12 mouse cellular contexts compared by ENCODE assay signal in the genomic region with DNA sequence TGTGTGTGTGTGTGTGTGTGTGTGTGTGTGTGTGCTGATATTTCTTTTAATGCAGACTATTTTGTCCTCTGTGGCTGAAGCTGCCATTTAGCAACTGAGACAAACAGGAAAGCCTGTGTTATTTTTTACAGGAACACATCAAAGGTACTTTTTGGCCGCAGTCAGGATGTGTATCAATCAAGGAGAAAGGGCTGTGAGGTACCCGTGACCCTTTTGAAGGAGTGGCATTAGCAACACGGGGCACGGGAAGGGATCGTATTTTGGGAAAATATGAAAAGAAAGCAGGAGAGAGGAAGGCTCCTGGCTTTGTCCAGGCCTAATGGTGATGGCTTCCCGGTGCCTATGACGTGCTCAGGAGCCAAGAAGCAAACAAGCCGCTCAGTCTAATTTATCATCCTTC. TPM values are rescaled to one million over a fixed set of nuclear protein-coding genes. Genes with fewer than 3 reads are reported as not detected.
DNase-seq lines count a peak whose midpoint lies in the region; TF ChIP-seq lines count a peak whose summit lies in the region.
"Had no signal": no experiment of that assay in that cellular context is flagged by ENCODE, and none has a peak within 500 bp of the region (broad histone marks: within the 10 kb centered on the region; RNA-seq: fewer than 3 reads in every experiment).

No protein-coding gene starts in this region.

- no peak overlapping the region for H3K4me3 ChIP-seq in kidney, adult 2 months (ENCODE audit: insufficient read depth, low read depth, low read length)
- H3K4me3 ChIP-seq in testis, adult 2 months (ENCODE audit: control insufficient read depth, low read depth, low read length), result no peak overlapping the region
- H3K4me3 ChIP-seq in thymus, adult 2 months (ENCODE audit: control insufficient read depth, insufficient read depth, low read length), result no peak overlapping the region

- no peak overlapping the region; the same call in 1 of the 2 replicates for H3K27ac ChIP-seq in kidney, adult 2 months (ENCODE audit: insufficient read depth, low read depth, low read length)
- peak overlapping the region; percentile 15; the same call in 1 of the 2 replicates for H3K27ac ChIP-seq in testis, adult 2 months (ENCODE audit: control insufficient read depth, insufficient read depth, low read depth, low read length)
- no peak overlapping the region for H3K27ac ChIP-seq in thymus, adult 2 months (ENCODE audit: control insufficient read depth, insufficient read depth, low read length)

- no peaks in the 10 kb centered on the region for H3K27me3 ChIP-seq in kidney, adult 2 months (replicated peaks; ENCODE audit: control insufficient read depth, insufficient read depth, low read length)
- no peaks in the 10 kb centered on the region for H3K27me3 ChIP-seq in testis, adult 2 months (ENCODE audit: control insufficient read depth, insufficient read depth, low read length)
- no peaks in the 10 kb centered on the region for H3K27me3 ChIP-seq in thymus, adult 2 months (ENCODE audit: control insufficient read depth, insufficient read depth, low read length)

- peak; percentile 33 for DNase-seq in embryo, embryonic 10.5 days (ENCODE audit: low spot score)
- DNase-seq in embryo, embryonic 10 days (ENCODE audit: low spot score), result no peak
- peak; percentile 15 for DNase-seq in kidney, adult 2 months
- no peak for DNase-seq in kidney, adult 11 months
- no peak for DNase-seq in testis, postnatal 10 days (ENCODE audit: low spot score)
- no peak for DNase-seq in thymus, adult 2 months
- no peak for DNase-seq in gastrocnemius, adult 8-10 months (ENCODE audit: low spot score in 2 of 2)
- DNase-seq: adrenal gland, postnatal 10 days; cerebellum, adult 8-10 months; left cerebral cortex, postnatal 4 days; midbrain, embryonic 14.5 days had no signal

- TF ChIP-seq CTCF in kidney, adult 2 months (conservative IDR thresholded peaks at IDR 0.05; ENCODE audit: insufficient read depth, insufficient read length, low read depth, low read length), result no peak
- TF ChIP-seq CTCF in testis, adult 2 months (IDR thresholded peaks at IDR 0.05; ENCODE audit: control insufficient read depth, insufficient read depth, insufficient replicate concordance, low read depth, low read length), result no peak
- no peak for TF ChIP-seq CTCF in thymus, adult 2 months (IDR thresholded peaks at IDR 0.05; ENCODE audit: borderline replicate concordance, control insufficient read depth, extremely low read depth, insufficient read depth, low read length, poor library complexity)

- WGBS in kidney, adult 2 months, result 57% methylated on average over 8 of the region's 8 CpGs
- 66% methylated on average over 8 of the region's 8 CpGs for WGBS in thymus, adult 2 months

- peaks cover 6% of the 10 kb centered on the region; the same call in 1 of the 2 replicates for H3K4me1 ChIP-seq in kidney, adult 2 months (ENCODE audit: control insufficient read depth, insufficient read depth, low read length)
- H3K4me1 ChIP-seq in testis, adult 2 months (ENCODE audit: control insufficient read depth, insufficient read depth, low read length), result no peaks in the 10 kb centered on the region; the same call in 1 of the 2 replicates
- H3K4me1 ChIP-seq in thymus, adult 2 months (replicated peaks; ENCODE audit: control insufficient read depth, insufficient read depth, low read length), result peaks cover 19% of the 10 kb centered on the region

- no peak for TF ChIP-seq POLR2A in kidney, adult 2 months (IDR thresholded peaks at IDR 0.05; ENCODE audit: low read depth, low read length)
- no peak for TF ChIP-seq POLR2A in testis, adult 2 months (IDR thresholded peaks at IDR 0.05; ENCODE audit: control insufficient read depth, low read depth, low read length)
- no peak for TF ChIP-seq POLR2A in thymus, adult 2 months (IDR thresholded peaks at IDR 0.05; ENCODE audit: control insufficient read depth, extremely low read depth, insufficient read depth, low read length, poor library complexity)

- no peaks in the 10 kb centered on the region for H3K36me3 ChIP-seq in kidney, adult 2 months (ENCODE audit: control insufficient read depth, insufficient read depth, low read length)
- no peaks in the 10 kb centered on the region for H3K36me3 ChIP-seq in testis, adult 2 months (ENCODE audit: control insufficient read depth, insufficient read depth, low read length)
- H3K36me3 ChIP-seq in thymus, adult 2 months (ENCODE audit: control insufficient read depth, insufficient read depth, low read length), result no peaks in the 10 kb centered on the region

RNA-seq across cellular contexts. Expression of a gene that starts 31.0 kb away (rescaled TPM):
- 17.5 and 17.6 TPM in 2 replicates for polyA plus RNA-seq in kidney, adult 2 months (2012; rRNA removed)
- polyA plus RNA-seq in testis, adult 2 months (2012; rRNA removed), result 4.5 and 4.9 TPM in 2 replicates
- 2.3 and 2.5 TPM in 2 replicates for polyA plus RNA-seq in thymus, adult 2 months (2012; rRNA removed)
- 10 to 100 TPM in 2 of 4 experiments, 1 to 10 TPM in 2; 6.5 to 11.3 (median 8.9) TPM for total RNA-seq in gastrocnemius, adult 8-10 months (2022)

Comparison
In these comparisons a context has a peak if more than half of its experiments do, and no peak if none do; other contexts are left out.
1. DNase-seq: peak in embryo, embryonic 10.5 days (single experiment) and kidney, adult 2 months (single experiment); none in embryo, embryonic 10 days (single experiment), kidney, adult 11 months (single experiment), testis, postnatal 10 days (single experiment), thymus, adult 2 months (single experiment) and gastrocnemius, adult 8-10 months (0 of 2).